Mouse (Mus musculus): Measurements from ENCODE around the gene Ptpra.
"Not testable (repeated sequence)": the region's sequence is repeated elsewhere in the genome, so short reads cannot be mapped to it uniquely, and the experiment has no call there.

The Ptpra gene

GRCm38 (mm10) chr2:130491587-130491986 is 41.5 kb downstream of the Ptpra start:
- peak; percentile 27 for DNase-seq

DNA sequence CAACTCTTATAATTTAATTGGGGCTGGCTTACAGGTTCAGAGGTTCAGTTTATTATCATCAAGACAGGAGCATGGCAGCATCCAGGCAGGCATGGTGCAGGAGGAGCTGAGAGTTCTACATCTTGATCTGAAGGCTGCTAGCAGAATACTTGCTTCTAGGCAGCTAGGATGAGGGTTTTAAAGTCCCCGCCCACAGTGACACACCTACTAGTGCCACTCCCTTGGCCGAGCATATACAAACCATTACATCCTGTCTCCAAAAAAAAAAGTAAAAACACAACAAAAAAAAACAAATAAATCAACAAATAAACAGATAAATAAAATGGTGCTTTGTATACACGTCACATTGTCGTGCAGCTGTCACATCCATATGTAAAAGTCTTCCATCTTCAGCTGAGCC is 45.0 kb downstream of the Ptpra start:
- DNase-seq: not testable (repeated sequence)

GRCm38 (mm10) chr2:130496037-130496436 is 46.0 kb downstream of the Ptpra start:
- peak; percentile 45 for DNase-seq

- DNase-seq: no peak
These were observed 46.9 kb downstream of the Ptpra start for GRCm38 (mm10) chr2:130496931-130497330.

DNA sequence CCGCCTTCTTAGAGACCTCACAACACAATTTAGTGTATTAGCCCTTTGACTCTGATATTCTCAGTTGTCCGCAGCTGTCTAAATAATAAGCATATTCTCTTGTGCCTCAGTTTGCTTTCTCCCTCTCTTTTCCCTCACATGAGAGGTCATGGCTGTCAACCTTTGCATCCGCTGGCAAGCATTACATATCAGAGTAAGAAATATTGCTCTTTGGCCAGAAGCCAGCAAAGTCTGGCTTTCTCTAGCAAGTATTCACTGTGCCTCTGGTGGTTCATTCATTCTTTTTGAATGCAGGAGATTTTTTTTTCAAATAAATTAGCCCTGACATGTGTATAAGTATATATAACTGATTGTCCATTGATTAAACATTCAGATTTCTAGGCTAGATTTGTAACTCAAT is 49.5 kb downstream of the Ptpra start:
- DNase-seq: no peak

DNA sequence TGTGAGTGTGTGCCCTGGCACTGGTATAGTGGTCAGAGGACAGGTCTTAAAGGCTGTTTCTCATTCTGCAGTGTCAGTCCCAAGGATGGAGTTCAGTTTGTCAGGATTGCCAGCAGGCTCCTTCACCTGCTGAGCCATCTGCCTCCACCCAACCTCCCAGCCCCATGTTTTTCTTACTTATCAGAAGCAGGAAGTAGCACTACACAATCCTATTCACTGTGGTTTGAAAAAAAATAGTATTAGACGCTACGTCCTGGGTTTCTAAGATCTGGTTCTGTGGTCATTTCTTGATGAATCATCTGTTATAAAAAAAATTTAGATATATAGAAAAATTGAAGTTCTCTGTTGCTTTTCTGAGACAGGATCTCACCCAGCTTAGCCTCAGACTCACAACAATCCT is 51.5 kb downstream of the Ptpra start:
- DNase-seq: no peak

DNA sequence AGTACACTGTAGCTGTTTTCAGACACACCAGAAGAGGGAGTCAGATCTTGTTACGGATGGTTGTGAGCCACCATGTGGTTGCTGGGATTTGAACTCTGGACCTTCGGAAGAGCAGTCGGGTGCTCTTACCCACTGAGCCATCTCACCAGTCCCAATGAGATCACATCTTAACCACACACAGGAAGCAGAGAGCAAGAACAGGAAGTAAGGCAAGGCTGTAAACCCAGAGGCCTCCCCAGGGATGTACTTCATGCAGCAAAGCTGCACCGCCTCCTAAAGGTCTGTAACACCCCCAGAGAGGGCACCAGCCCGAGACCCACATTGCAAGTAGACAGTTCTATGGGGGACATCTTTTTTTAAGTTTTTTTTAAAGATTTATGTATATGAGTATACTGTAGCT is 61.5 kb downstream of the Ptpra start:
- DNase-seq: not testable (repeated sequence)

DNA sequence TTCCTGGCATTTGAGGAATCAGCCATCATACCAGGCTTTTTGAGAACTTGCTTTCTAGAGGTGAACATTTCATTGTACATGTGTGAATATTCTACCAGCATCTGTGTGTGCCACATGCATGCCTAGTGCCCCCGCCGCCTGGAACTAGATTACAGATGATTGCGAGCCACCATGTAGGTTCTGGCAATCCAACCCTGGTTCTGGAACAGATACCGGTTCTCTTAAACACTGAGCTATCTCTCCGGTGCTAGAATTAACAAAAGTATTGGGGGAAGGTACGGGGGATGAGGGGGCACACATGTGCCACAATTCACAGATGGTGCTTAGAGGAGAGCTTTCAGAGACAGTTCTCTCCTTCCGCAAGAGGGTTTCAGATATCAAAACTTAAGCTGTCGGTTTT is 63.8 kb downstream of the Ptpra start:
- no peak for DNase-seq

- DNase-seq: no peak
These were observed 65.7 kb downstream of the Ptpra start for GRCm38 (mm10) chr2:130515791-130516190.

DNA sequence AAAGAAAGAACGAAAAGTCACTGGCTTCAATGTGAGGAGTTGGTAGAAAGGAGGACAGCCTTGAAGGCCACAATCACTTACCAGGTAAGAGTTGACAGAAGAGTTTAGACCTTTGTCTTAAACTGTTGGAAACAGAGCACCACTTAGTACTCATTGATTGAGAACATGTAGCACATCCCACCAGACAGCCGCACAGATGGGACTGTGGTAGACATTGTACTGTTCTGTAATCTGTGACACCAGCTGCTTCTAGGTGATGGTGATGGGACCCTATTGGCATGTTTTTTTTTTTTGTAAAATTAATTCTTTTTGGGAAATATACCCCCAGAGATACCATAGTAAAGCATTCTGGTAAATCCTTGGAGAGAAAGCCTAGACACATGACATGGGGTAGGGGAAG is 71.8 kb downstream of the Ptpra start:
- DNase-seq: no peak

GRCm38 (mm10) chr2:130525480-130525879 is 75.4 kb downstream of the Ptpra start:
- DNase-seq: not testable (repeated sequence)

DNA sequence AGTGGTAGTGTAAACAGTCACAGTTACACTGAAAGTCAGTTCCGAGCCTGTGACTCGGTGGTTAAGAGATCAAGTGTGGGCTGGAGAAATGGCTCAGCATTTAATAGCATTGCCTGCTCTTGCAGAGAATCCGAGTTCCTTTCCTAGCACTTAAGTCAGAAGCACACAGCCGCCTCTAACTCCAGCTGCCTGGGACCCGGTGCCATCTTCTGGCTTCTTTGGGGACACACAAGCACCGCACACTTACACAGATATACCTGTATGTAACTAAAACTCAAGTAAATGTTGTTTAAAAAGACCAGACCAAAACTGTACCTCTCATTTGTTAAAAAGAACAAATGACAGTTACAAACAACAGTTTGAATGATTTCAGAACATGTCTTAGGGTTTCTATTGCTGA is 78.4 kb downstream of the Ptpra start:
- DNase-seq: no peak

- no peak for DNase-seq
These were observed 79.2 kb downstream of the Ptpra start for GRCm38 (mm10) chr2:130529290-130529689.

GRCm38 (mm10) chr2:130529925-130530324 is 79.8 kb downstream of the Ptpra start:
- no peak for DNase-seq

DNA sequence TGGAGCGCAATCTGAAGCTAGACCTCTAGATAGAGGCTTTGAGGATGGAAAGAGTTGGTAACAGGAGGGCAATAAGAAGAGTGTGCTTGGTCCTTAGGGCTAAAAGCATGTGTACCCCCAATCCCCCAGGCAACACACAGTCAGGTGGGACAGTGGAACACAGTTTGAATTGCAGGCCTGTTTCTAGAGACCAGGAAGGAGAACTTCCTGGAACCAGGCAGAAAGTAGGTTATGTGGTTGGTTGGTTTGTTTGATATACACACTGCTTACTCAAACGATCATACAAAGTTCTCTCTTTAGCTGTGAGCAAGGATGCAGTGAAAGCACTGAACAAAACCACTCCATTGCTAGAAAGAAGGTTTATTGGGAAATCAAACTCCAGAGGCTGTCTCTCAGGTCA is 82.1 kb downstream of the Ptpra start:
- DNase-seq: no peak

GRCm38 (mm10) chr2:130535017-130535416 is 84.9 kb downstream of the Ptpra start:
- DNase-seq: no peak

GRCm38 (mm10) chr2:130536890-130537289 is 86.8 kb downstream of the Ptpra start:
- no peak for DNase-seq

DNA sequence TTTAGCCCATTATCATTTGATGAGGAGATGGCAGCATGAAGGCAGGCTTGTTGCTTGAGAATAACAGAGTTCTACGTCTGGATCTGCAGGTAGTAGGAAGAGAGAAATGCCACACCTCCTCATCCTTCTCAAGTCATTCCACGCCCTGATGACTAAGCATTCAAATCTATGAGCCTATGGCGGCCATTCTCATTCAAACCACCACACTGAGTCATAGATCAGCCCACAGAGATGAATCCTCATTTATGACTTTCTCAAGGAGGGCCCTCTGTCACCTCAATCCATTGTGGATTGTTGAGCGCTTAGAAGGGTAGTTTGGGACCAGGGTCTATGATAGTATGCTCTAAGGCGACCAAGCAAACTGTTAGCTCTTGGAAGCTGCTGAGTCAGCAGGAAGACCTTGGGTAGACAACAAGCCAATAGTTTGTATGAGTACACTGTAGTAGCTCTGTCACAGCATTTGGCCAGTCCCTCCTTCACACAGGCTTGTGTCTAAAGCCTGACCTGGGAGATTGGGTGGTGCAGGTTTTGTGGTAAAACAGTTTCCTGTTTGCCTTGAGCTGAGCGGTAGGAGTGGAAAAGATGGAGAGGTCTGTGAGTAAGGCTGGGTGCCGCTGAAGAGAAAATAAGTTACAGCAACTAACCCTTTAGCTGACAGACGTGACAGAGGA is 88.9 kb downstream of the Ptpra start:
- no peak for DNase-seq

DNA sequence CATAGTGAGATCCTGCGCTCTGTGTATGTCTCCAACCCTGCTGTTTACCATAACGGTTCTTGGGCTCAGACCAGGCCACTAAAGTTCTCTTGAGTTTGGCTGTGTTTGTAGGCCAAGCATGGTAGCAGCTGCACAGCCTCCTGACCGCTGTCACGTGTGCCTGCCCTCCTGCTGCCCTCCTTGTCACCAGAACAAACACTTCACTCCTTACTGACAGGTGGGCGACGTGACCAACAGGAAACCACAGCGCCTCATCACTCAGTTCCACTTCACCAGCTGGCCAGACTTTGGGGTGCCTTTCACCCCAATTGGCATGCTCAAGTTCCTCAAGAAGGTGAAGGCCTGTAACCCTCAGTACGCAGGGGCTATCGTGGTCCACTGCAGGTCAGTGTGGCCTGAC is 90.2 kb downstream of the Ptpra start:
- DNase-seq: no peak

DNA sequence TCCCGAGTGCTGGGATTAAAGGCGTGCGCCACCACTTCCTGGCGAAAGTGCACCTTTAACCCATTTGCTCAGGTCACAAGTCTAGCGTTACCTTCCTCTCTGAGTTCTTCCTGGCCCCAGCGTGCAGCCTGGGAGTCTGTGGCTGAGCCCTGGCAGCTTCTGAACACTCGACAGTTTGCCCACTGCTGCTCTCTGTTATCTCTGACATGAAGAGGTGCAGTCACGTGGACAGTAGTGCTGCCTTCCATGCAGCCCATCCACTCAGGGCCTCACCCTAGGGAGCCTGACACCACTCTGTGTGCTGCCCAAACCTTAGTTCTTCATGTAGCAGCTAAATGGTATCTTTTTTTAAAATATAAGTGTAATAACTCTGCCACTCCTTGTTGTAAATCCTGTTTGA is 96.9 kb downstream of the Ptpra start:
- DNase-seq: no peak

GRCm38 (mm10) chr2:130554841-130555240 is 104.8 kb downstream of the Ptpra start:
- DNase-seq: no peak

- no peak for DNase-seq
These were observed 106.2 kb downstream of the Ptpra start for GRCm38 (mm10) chr2:130556292-130556691.

DNA sequence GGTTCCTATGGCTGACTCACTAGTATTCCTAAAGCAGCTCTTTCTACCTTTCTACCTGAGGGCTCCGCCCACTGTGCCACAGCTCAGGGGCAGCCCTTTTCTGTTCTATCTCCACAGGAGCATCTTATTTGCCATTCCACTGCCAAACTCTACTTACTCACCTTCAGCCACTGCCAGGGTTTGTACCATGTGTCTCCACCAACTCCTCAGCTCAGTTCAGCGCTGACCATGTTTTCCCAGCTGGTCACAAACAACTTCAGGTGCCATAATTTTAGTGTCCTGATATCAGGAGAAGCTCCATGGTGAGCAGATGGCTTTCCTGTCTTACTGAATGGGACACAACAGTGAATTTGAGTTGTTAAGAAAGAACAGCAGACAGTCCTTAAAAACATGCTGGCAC is 107.4 kb downstream of the Ptpra start:
- no peak for DNase-seq

- DNase-seq: no peak
These were observed 107.9 kb downstream of the Ptpra start for GRCm38 (mm10) chr2:130558015-130558414.
